Mouse (Mus musculus) embryonic facial prominence, embryonic 13.5 days (tissue): ENCODE results near the gene Gfod2. TPM values are rescaled to one million over a fixed set of nuclear protein-coding genes. Genes with fewer than 3 reads are reported as not detected.

Experiments used
- ATAC-seq: fragments of 200-750 bp; cut with Nextera tagmentation; 2 replicates; pipeline ENCODE4 v1.8.0; 2017; ENCODE audit warnings: low read depth; ENCODE audit not compliant: insufficient number of reproducible peaks, insufficient read depth, low FRiP score, low TSS enrichment
- H3K27ac ChIP-seq: fragments of 300-500 bp; sonication (generic); 2 replicates; pipeline ENCODE4 v1.5.1; 2015; ENCODE audit warnings: moderate library complexity, mild to moderate bottlenecking, inconsistent platforms
- H3K27me3 ChIP-seq: fragments of 300-500 bp; sonication (generic); 2 replicates; pipeline ENCODE4 v1.6.1; 2015; ENCODE audit warnings: mild to moderate bottlenecking, inconsistent platforms
- H3K36me3 ChIP-seq: fragments of 300-500 bp; sonication (generic); 2 replicates; pipeline ENCODE4 v1.6.1; 2015; ENCODE audit warnings: mild to moderate bottlenecking, inconsistent platforms
- H3K4me1 ChIP-seq: fragments of 300-500 bp; sonication (generic); 2 replicates; pipeline ENCODE4 v1.6.1; 2015; ENCODE audit warnings: inconsistent platforms
- H3K4me2 ChIP-seq: fragments of 300-500 bp; sonication (generic); 2 replicates; pipeline ENCODE4 v1.6.1; 2015; ENCODE audit warnings: moderate library complexity, mild to moderate bottlenecking, inconsistent platforms
- H3K4me3 ChIP-seq: fragments of 300-500 bp; sonication (generic); 2 replicates; pipeline ENCODE4 v1.5.1; 2015; ENCODE audit warnings: mild to moderate bottlenecking, inconsistent platforms
- H3K9ac ChIP-seq: fragments of 300-500 bp; sonication (generic); 2 replicates; pipeline ENCODE4 v1.6.1; 2015; ENCODE audit warnings: mild to moderate bottlenecking, inconsistent platforms
- H3K9me3 ChIP-seq: fragments of 300-500 bp; sonication (generic); 2 replicates; pipeline ENCODE4 v1.6.1; 2016; ENCODE audit warnings: inconsistent platforms
- WGBS: fragments of 180-500 bp; shearing (Covaris S2); methylation state at CpG from one replicate; pipeline ENCODE4 v1.1.7; 2015; ENCODE audit warnings: mixed read lengths; 5-methylcytosine and 5-hydroxymethylcytosine counted together
- polyA plus RNA-seq: library from polyadenylated mRNA; unstranded; fragments of >200 nt; fragmentation: Nextera tagmentation; extraction: Ambion mirVana; gene quantifications from 2 replicates; pipeline ENCODE4 v1.2.1, GENCODE M21; 2015

Gene Gfod2
- polyA plus RNA-seq: 26.0 and 27.5 TPM in 2 replicates

DNA sequence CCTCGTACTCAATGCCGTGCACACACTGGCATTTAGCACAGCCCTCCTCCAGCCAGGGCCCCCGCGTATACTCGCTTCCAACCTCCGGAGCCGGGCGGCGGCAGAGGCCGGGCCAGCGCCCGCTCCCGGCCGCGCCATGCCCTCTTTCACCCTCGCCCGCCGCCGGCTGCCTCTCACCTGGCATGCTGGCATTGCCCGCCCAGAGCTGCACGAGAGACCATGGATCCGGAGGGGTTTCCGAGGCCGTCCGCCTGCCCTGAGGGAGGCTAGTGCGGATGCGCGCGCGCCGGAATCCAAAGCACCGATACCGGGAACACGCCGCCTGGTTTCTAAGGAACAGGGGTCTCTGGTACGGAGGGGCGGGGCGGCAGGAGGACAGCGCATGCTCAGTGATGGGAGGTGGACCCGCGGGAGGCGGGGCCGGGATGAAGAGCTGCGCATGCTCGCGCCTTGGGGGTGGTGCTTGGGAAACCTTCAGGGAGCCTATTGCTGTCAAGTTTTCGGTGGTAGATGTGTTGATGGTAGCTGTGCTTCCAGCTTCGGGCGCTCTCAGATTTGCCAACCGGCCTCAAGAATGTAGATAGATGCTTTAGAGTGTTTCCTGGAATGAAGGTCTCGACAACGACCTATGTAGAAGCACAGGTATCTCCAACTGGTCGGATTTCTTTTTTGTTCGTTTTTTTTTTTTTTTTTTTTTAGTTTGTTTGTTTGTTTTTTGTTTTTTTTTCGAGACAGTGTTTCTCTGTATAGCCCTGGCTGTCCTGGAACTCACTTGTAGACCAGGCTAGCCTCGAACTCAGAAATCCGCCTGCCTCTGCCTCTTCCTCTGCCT is at the start of gene Gfod2:
Gene Gfod2, minus strand, starts transcription at position 388 of the 832 bp plus-strand sequence.
- peak; percentile 95 for ATAC-seq
- H3K27ac ChIP-seq: peak within 1 kb of the TSS; percentile 82
- peak within 1 kb of the TSS; percentile 94 for H3K4me3 ChIP-seq
- peak within 1 kb of the TSS; percentile 86 for H3K9ac ChIP-seq
- H3K4me1 ChIP-seq: peaks cover 19% of the 10 kb centered on the region
- no peaks in the 10 kb centered on the region for H3K9me3 ChIP-seq
- H3K27me3 ChIP-seq: no peaks in the 10 kb centered on the region
- WGBS: 3% methylated on average over 57 of the region's 57 CpGs
- 0 out of 2 replicates have a peak, but pooled peaks cover 2% of the 10 kb centered on the region for H3K36me3 ChIP-seq
- peak within 1 kb of the TSS; percentile 77 for H3K4me2 ChIP-seq

DNA sequence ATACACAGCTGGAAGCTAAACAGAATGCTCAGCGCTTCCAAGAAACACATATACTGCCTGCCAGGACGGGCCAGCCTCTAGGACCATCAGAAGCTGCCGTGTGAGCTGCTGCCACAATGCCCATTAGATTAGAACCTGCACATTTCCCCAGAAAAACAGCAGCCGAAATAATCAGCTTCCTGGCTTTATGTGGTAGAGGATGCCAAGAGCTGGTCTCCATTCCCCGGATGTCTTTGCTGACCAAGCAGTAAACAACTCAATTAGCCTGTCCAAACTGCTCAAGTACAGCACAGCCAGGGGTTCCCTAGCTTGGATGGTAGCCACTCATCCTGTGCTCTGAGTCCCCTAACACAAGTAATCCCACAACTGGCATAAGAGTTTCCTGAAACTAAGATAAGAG is 49.3 kb upstream of the Gfod2 start:
- no peak for ATAC-seq
- H3K9me3 ChIP-seq: no peaks in the 10 kb centered on the region
- no peaks in the 10 kb centered on the region; the same call in 1 of the 2 replicates for H3K4me1 ChIP-seq
- H3K4me3 ChIP-seq: no peak overlapping the region
- no peak overlapping the region for H3K9ac ChIP-seq
- no peak overlapping the region for H3K27ac ChIP-seq
- no peaks in the 10 kb centered on the region for H3K27me3 ChIP-seq
- peaks cover 41% of the 10 kb centered on the region for H3K36me3 ChIP-seq
- 88% methylated on average over 5 of the region's 5 CpGs for WGBS
- H3K4me2 ChIP-seq: no peak overlapping the region

DNA sequence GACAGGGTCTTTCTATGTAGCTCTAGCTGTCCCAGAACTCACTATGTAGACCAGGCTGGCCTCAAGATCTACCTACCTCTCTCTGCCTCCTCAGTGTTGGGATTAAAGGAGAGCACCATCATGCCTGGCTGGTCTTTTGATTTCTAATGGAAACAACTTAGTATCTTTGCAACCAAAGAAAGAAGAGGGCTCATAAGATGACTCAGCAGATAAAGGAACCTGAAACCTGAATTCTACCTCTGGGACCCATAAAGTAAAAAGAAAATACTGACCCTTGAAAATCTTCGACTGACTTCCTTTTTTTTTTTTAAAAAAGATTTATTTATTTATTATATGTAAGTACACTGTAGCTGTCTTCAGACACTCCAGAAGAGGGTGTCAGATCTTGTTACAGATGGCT is 47.5 kb upstream of the Gfod2 start:
- WGBS: 75% methylated on average over 1 of the region's 1 CpGs
- Histone ChIP-seq H3K9me3 (no peaks in the 10 kb centered on the region), H3K27me3 (no peaks in the 10 kb centered on the region), H3K27ac (no peak overlapping the region), H3K36me3 (peaks cover 25% of the 10 kb centered on the region), H3K4me1 (no peaks in the 10 kb centered on the region; the same call in 1 of the 2 replicates), H3K4me3 (no peak overlapping the region), H3K4me2 (no peak overlapping the region), H3K9ac (no peak overlapping the region)
- ATAC-seq: no peak

DNA sequence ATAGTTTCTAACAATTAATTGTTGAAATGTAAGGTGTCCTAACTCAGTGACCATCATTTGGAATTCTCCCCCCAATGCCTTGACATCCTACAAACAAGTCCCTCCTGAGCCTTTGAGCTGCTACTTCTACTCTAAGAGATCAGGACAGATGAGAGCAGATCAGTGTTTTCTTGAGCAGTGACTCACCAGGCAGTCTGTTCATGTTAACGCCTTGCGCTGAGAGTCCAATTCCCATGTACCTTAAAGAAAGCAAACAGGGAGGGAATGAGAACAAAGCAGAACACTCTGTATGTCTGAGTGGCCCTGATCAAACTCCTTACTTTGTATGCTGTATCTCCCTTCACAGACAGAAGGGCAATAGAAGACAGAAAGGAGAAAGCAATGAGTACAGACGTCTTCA is 46.9 kb upstream of the Gfod2 start:
- Histone ChIP-seq H3K27me3 (no peaks in the 10 kb centered on the region), H3K4me3 (no peak overlapping the region), H3K27ac (no peak overlapping the region), H3K36me3 (peaks cover 20% of the 10 kb centered on the region), H3K4me2 (no peak overlapping the region), H3K4me1 (no peaks in the 10 kb centered on the region; the same call in 1 of the 2 replicates), H3K9me3 (no peaks in the 10 kb centered on the region), H3K9ac (no peak overlapping the region)
- WGBS: 83% methylated on average over 3 of the region's 3 CpGs
- no peak for ATAC-seq

DNA sequence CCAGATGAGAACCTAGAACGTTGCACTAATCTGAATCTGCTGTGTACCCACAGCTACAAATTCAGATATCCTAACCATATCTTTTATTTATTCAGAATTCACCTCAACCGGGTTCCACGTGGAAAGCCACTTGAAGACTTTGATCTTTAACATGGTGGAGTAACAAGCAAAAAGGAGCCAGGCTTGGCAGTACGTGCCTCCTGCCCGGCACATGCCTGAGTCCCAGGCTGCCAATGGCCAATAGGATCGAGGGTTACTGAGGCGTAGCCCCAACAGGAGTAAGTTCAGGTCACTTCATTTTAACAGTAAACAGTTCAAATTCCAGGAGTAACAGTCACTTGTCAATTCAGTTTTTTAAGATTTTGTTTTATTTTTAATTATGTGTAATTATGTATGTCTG is 46.3 kb upstream of the Gfod2 start:
- Histone ChIP-seq H3K4me3 (no peak overlapping the region), H3K9me3 (no peaks in the 10 kb centered on the region), H3K27ac (no peak overlapping the region), H3K4me1 (peaks cover 5% of the 10 kb centered on the region; the same call in 1 of the 2 replicates), H3K27me3 (no peaks in the 10 kb centered on the region), H3K4me2 (no peak overlapping the region), H3K36me3 (peaks cover 18% of the 10 kb centered on the region), H3K9ac (no peak overlapping the region)
- no peak for ATAC-seq
- 91% methylated on average over 7 of the region's 7 CpGs for WGBS

DNA sequence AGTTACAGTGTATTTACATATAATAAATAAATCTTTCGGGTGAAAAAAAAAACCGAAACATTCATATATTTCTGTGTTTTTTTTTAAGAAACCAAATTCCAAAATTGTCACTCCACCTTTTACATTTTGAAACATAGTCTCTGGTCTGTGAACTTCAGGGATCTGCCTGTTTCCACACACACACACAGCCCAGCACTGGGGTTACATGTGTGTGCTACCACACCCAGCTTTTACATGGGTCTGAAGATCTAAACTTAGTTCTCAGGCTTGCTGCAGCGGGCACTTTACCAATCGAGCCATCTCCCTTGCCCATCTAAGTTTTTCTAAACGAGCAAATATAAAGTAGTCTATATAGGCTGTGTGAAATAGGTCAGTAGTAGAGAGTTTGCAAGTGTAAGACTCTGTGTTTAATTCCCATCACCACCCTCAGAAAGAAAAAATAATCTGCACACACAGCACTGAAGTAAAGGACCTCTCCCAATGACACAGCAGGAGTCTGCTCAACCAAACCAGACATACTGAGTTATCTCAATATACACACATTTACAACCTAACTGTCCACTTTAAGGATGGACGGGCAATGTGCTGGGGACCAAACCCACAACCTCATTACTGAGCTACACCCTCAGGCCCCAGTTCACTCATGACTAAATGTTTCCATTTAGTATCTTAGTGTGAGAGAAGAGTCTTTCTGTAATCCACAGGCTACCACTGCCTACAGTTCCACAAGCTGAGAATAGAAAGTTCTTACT is 42.9 kb upstream of the Gfod2 start:
- Histone ChIP-seq H3K4me1 (peaks cover 18% of the 10 kb centered on the region), H3K9ac (no peak overlapping the region), H3K4me2 (no peak overlapping the region), H3K4me3 (no peak overlapping the region), H3K27me3 (no peaks in the 10 kb centered on the region), H3K36me3 (peaks cover 13% of the 10 kb centered on the region), H3K9me3 (no peaks in the 10 kb centered on the region), H3K27ac (no peak overlapping the region)
- ATAC-seq: no peak
- WGBS: 88% methylated on average over 6 of the region's 6 CpGs

DNA sequence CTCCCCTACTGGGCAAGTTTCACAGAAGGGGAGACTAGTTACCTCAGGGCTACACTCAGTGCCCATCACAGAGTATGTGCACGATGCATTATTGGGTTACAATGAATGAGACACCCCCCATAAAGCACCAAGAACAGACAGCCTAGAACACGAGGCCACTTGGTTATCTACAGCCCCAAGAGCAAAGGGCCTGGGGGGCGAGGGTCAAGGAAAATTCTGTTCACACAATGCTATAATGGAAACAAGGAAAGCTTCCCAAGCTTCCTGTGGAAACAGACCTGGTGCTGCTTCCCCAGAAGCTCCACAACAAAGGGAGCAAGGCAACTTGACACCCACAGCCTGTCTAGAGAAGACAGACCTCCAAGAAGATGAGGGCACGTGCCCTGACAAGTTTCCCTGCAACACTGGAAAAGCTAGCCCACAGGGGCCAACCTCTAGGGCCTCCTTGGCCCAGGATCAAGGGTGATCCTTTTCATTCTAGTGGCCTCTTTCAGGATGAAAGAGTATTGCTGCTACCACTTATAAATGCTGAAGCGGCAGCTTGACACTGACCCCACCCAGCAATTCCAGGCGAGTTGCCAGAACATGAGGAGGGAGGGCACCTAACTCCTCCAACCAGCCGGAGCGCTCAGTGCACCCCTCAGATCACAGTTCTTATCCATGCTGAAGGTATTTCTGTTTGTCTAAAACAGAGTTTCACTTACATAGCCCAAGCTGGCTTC is 40.8 kb upstream of the Gfod2 start:
- WGBS: 42% methylated on average over 8 of the region's 8 CpGs
- Histone ChIP-seq H3K27me3 (no peaks in the 10 kb centered on the region), H3K9me3 (no peaks in the 10 kb centered on the region), H3K27ac (peak overlapping the region; percentile 75), H3K4me1 (peaks cover 18% of the 10 kb centered on the region), H3K4me3 (no peak overlapping the region; the same call in 1 of the 2 replicates), H3K9ac (no peak overlapping the region), H3K4me2 (peak overlapping the region; percentile 20), H3K36me3 (peaks cover 7% of the 10 kb centered on the region; the same call in 1 of the 2 replicates)
- peak; percentile 71 for ATAC-seq

DNA sequence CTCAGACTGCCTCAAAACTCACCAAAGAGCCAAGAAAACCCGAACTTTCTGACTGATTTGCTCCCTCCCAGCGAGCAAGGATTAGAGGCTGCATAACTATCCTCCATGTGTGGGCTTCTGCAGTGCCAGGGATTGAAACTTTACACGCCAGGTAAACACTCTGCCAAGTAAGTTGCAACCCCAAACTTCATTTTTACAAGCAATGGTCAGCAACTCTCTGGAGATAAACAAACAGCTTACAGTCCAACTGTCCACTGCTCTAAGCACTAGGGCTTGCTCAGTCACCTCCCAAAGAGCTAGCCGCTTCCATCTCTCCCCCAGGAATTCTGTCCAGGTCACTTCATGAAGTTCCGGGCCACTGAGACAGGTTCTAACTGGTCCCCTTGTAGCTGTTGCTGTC is 39.9 kb upstream of the Gfod2 start:
- H3K27ac ChIP-seq: peak overlapping the region; percentile 75; the same call in 1 of the 2 replicates

DNA sequence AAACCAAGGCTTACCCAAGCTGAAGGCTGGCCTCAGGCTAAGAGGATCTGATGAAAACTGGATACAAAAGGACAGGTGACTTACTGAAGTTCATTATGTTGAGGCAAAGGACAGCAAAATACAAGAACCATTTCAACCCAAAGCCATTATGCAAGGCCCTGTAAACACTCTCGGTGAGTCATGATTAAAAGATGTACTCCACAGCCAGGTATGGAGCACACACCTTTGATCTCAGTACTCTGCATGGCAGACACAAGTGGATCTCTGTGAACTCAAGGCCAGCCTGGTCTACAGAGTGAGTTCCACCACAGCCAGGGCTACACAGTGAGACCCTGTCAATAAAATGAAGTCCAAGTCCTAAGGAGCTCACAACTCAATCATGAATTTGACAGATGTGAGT is 37.3 kb upstream of the Gfod2 start:
- 88% methylated on average over 1 of the region's 1 CpGs for WGBS
- no peak for ATAC-seq
- H3K4me3 ChIP-seq: no peak overlapping the region
- H3K4me2 ChIP-seq: no peak overlapping the region
- H3K4me1 ChIP-seq: peaks cover 18% of the 10 kb centered on the region
- peaks cover 12% of the 10 kb centered on the region for H3K36me3 ChIP-seq
- no peak overlapping the region; the same call in 1 of the 2 replicates for H3K27ac ChIP-seq
- H3K9ac ChIP-seq: no peak overlapping the region
- no peaks in the 10 kb centered on the region for H3K9me3 ChIP-seq
- no peaks in the 10 kb centered on the region for H3K27me3 ChIP-seq

More for the DNA sequence above, 39.9 kb upstream of the Gfod2 start:
- H3K4me1 ChIP-seq: peaks cover 18% of the 10 kb centered on the region
- no peak overlapping the region for H3K4me3 ChIP-seq
- no peaks in the 10 kb centered on the region for H3K9me3 ChIP-seq
- H3K4me2 ChIP-seq: no peak overlapping the region; the same call in 1 of the 2 replicates
- ATAC-seq: no peak
- WGBS: 84% methylated on average over 5 of the region's 5 CpGs
- H3K27me3 ChIP-seq: no peaks in the 10 kb centered on the region
- H3K9ac ChIP-seq: no peak overlapping the region
- peaks cover 7% of the 10 kb centered on the region; the same call in 1 of the 2 replicates for H3K36me3 ChIP-seq

DNA sequence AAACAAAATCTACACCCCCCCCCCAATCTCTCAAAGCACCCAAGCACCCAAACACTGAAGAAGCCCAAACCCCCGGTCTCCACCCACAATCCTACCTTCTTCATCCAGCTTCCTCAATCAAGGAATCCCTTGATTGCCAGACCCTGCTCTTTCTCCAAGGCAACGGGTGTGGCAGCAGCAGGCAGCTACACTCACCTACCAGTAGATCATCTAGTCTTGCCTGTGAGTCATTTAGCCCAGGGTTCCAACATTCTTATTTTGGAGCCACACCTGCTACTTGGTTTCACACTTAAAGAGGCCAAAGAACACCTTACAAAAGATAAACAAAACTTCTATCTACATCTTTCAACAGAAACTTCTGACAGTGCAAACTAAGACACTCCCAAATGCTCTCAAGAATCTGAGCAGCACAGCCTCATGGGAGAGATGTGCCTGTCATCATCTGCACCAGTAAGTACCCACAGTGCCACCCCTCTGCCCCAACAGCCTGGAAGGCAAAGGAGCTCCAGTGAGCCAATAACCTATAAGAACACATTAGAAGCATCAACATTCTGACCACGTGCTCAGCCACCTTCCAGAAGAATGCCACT is 35.6 kb upstream of the Gfod2 start:
- Histone ChIP-seq H3K4me3 (no peak overlapping the region), H3K9me3 (no peaks in the 10 kb centered on the region), H3K36me3 (peaks cover 21% of the 10 kb centered on the region), H3K27me3 (no peaks in the 10 kb centered on the region), H3K4me2 (no peak overlapping the region), H3K4me1 (peaks cover 7% of the 10 kb centered on the region), H3K9ac (no peak overlapping the region), H3K27ac (no peak overlapping the region)
- 77% methylated on average over 3 of the region's 3 CpGs for WGBS
- ATAC-seq: no peak

DNA sequence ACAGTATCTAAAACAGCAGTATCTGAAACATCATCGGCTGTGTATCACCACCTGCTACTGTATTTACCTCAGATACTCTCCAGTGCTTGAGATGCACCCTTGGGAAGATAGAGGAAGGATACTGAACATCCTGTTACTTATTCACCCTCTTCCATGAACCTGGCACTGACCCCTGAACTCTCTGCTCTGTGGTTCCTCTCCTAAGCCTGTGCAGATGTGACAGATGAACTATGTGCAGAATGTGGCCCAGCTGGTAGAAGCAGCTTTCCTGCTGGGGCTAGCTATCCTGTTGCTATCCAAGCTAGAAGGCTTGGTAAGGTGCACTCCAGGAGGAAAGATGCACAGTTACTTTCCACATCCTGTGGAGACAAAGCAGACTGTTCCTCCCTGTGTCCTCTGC is 34.9 kb upstream of the Gfod2 start:
- no peak overlapping the region; the same call in 1 of the 2 replicates for H3K9ac ChIP-seq
- H3K4me2 ChIP-seq: no peak overlapping the region
- H3K4me3 ChIP-seq: no peak overlapping the region
- H3K27me3 ChIP-seq: no peaks in the 10 kb centered on the region
- peaks cover 24% of the 10 kb centered on the region for H3K36me3 ChIP-seq
- H3K9me3 ChIP-seq: no peaks in the 10 kb centered on the region
- ATAC-seq: no peak
- no peaks in the 10 kb centered on the region; the same call in 1 of the 2 replicates for H3K4me1 ChIP-seq
- 97% methylated on average over 1 of the region's 1 CpGs for WGBS
- H3K27ac ChIP-seq: no peak overlapping the region
